Mouse (Mus musculus) stomach, adult 2 months (tissue): ENCODE data around the gene Ly9. TPM values are rescaled to one million over a fixed set of nuclear protein-coding genes. Genes with fewer than 3 reads are reported as not detected.

Experiments used
- polyA plus RNA-seq: library from polyadenylated mRNA; depleted of rRNA; stranded (reverse); fragments of >200 nt; gene quantifications from 2 replicates; pipeline ENCODE4 v1.2.3, GENCODE M21; 2012; rRNA removed

Ly9 gene
- 0.12 and 0.25 TPM in 2 replicates for polyA plus RNA-seq

DNA sequence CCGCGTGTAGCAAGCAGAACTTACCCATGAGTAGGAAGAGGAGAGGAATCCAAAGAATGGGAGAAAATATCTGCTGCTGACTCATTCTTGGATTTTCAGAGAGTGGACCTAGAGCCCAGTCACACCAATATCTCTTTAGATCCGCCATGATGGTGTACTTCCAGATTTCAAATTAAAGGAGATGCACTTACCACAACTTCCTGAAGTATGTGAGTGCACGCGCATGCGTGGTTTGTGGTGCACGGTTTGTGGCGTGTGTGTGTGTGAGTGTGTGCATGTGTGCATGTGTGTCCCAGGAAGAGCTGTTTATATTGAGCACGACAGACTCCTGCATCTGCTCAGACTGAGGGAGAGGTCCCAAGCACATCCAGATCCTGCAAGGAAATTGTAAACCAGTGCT, at the start of gene Ly9:
Gene Ly9, minus strand, starts transcription at position 235 of the 400 bp plus-strand sequence.

DNA sequence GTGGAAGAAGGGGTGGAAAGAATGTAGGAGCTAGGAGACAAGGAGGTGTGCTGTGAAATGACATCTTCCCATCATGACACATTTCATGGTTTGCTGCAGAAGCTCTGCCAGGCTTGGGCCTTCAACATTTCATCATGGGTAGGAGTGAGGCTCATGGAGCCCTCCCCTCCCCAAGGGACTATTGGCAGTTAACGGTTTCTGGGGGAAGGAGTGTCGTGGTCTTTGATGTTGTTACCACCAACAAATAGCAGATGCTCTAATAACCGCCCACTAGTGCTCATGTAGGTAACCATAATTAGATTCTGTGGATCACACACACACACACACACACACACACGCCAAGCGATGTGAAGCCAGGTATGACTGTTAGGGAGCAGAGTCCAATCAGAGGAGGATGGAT, 45.5 kb upstream of the Ly9 start, which contains the start of gene Slamf7:
Gene Slamf7, minus strand, starts transcription at position 302 of the 400 bp plus-strand sequence.

DNA sequence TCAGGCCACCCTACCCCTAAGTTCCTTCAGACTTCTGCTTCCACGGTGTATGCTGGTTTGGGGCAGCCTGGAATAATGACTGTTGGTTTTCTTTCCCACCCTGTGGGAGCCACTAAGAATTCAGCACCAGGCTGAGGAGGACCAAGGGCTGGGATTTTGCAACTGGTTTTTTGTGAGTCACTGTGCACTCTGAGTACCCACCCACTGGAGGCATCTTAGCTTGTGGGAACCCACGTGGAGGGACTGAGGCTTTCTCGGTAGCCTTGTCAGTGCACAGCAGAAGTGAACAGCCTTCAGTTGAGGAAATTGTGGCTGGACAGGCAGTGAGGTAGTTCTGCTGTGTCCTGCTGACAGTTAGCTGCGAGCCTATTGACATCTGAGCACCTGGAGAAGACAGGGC, 48.3 kb downstream of the Ly9 start, which contains the start of gene Cd244a:
Gene Cd244a, plus strand, starts transcription at position 296 of the 400 bp plus-strand sequence.

Other genes with a start within 250 kb of the Ly9 start
- gene Klhdc9, start 246.6 kb downstream of the Ly9 start, polyA plus RNA-seq = 0.18 and 0.57 TPM in 2 replicates
- gene Nectin4, start 237.3 kb downstream of the Ly9 start, polyA plus RNA-seq = 10.8 and 11.6 TPM in 2 replicates
- gene Arhgap30, start 218.5 kb downstream of the Ly9 start, polyA plus RNA-seq = 1.1 and 1.5 TPM in 2 replicates
- gene Usf1, start 196.1 kb downstream of the Ly9 start, polyA plus RNA-seq = 35.3 and 39.4 TPM in 2 replicates
- gene Tstd1, start 188.5 kb downstream of the Ly9 start, polyA plus RNA-seq = 26.3 and 54.4 TPM in 2 replicates
- 43.0 and 50.4 TPM in 2 replicates for gene F11r, start 169.9 kb downstream of the Ly9 start, polyA plus RNA-seq
- gene Alyref2, start 103.9 kb downstream of the Ly9 start, polyA plus RNA-seq = 0.88 and 2.0 TPM in 2 replicates
- gene Itln1, start 72.1 kb downstream of the Ly9 start, polyA plus RNA-seq = 2.5 and 36.8 TPM in 2 replicates
- 0.10 TPM in 1 of 2 replicates, not detected in the other for gene Cd244a, start 48.2 kb downstream of the Ly9 start, polyA plus RNA-seq
- 0.05 and 0.23 TPM in 2 replicates for gene Slamf7, start 45.6 kb upstream of the Ly9 start, polyA plus RNA-seq
- gene Cd48, start 74.6 kb upstream of the Ly9 start, polyA plus RNA-seq = 0.29 and 0.30 TPM in 2 replicates
- gene Slamf1, start 159.7 kb upstream of the Ly9 start, polyA plus RNA-seq = not detected in 2 replicates
- 0.16 and 0.50 TPM in 2 replicates for gene Cd84, start 232.3 kb upstream of the Ly9 start, polyA plus RNA-seq